Mouse (Mus musculus) midbrain, embryonic 16.5 days (tissue): Measurements from ENCODE around the gene Myd88. TPM values are rescaled to one million over a fixed set of nuclear protein-coding genes. Genes with fewer than 3 reads are reported as not detected.

ENCODE experiments used
- ATAC-seq: fragments of 200-750 bp; cut with Nextera tagmentation; 2 replicates; pipeline ENCODE4 v1.8.0; 2017; ENCODE audit warnings: moderate TSS enrichment
- H3K27ac ChIP-seq: fragments of 300-500 bp; sonication (generic); 2 replicates; pipeline ENCODE4 v1.5.1; 2014; ENCODE audit warnings: mild to moderate bottlenecking, low read length, mixed read lengths
- H3K27me3 ChIP-seq: fragments of 300-500 bp; sonication (generic); 2 replicates; pipeline ENCODE4 v1.6.1; 2014; ENCODE audit warnings: low read depth, low read length, mixed read lengths; ENCODE audit not compliant: control insufficient read depth, insufficient read depth
- H3K36me3 ChIP-seq: fragments of 300-500 bp; sonication (generic); 2 replicates; pipeline ENCODE4 v1.6.1; 2014; ENCODE audit warnings: mild to moderate bottlenecking, low read length, moderate library complexity, mixed read lengths; ENCODE audit not compliant: control insufficient read depth, insufficient read depth
- H3K4me1 ChIP-seq: fragments of 300-500 bp; sonication (generic); 2 replicates; pipeline ENCODE4 v1.6.1; 2014; ENCODE audit warnings: mild to moderate bottlenecking, low read length, mixed read lengths; ENCODE audit not compliant: control insufficient read depth, insufficient read depth
- H3K4me2 ChIP-seq: fragments of 300-500 bp; sonication (generic); 2 replicates; pipeline ENCODE4 v1.6.1; 2014; ENCODE audit warnings: mild to moderate bottlenecking, low read length, mixed read lengths
- H3K4me3 ChIP-seq: fragments of 300-500 bp; sonication (generic); 2 replicates; pipeline ENCODE4 v1.5.1; 2014; ENCODE audit warnings: low read depth, mild to moderate bottlenecking, low read length, moderate library complexity, mixed read lengths
- H3K9ac ChIP-seq: fragments of 300-500 bp; sonication (generic); 2 replicates; pipeline ENCODE4 v1.6.1; 2014; ENCODE audit warnings: low read depth, low read length, mixed read lengths
- H3K9me3 ChIP-seq: fragments of 300-500 bp; sonication (generic); replicated peaks from 2 replicates; pipeline ENCODE4 v1.6.1; 2014; ENCODE audit warnings: mild to moderate bottlenecking, low read length, mixed read lengths; ENCODE audit not compliant: control insufficient read depth, poor library complexity, severe bottlenecking
- WGBS: fragments of 180-500 bp; shearing (Covaris S2); extraction: QIAGEN DNeasy Blood & Tissue Kit; methylation state at CpG from one replicate; pipeline ENCODE4 v1.1.7; 2014; 5-methylcytosine and 5-hydroxymethylcytosine counted together
- polyA plus RNA-seq: library from polyadenylated mRNA; unstranded; fragments of >200 nt; fragmentation: Nextera tagmentation; extraction: Ambion mirVana; gene quantifications from 2 replicates; pipeline ENCODE4 v1.2.1, GENCODE M21; 2015

Gene Myd88
- polyA plus RNA-seq, 1 experiment from 2014 or later = 5.8 TPM

- H3K9ac ChIP-seq = peak overlapping the region; percentile 90
- ATAC-seq = peak; percentile 51
- H3K36me3 ChIP-seq = no peaks in the 10 kb centered on the region
- peak overlapping the region; percentile 94 for H3K27ac ChIP-seq
- no peaks in the 10 kb centered on the region for H3K9me3 ChIP-seq
- H3K4me1 ChIP-seq = peaks cover 16% of the 10 kb centered on the region
- peak overlapping the region; percentile 87 for H3K4me2 ChIP-seq
- under 1% methylated on average over 53 of the region's 59 CpGs for WGBS
- peak overlapping the region; percentile 89 for H3K4me3 ChIP-seq
- no peaks in the 10 kb centered on the region for H3K27me3 ChIP-seq
Measured at GRCm38 (mm10) chr9:119321392-119322229, 19.6 kb downstream of the Myd88 start.

GRCm38 (mm10) chr9:119320946-119321345 lies 20.3 kb downstream of the Myd88 start:
- H3K4me2 ChIP-seq = peak overlapping the region; percentile 87
- peaks cover 16% of the 10 kb centered on the region for H3K4me1 ChIP-seq
- no peak for ATAC-seq
- H3K36me3 ChIP-seq = no peaks in the 10 kb centered on the region
- H3K9ac ChIP-seq = peak overlapping the region; percentile 90
- no peaks in the 10 kb centered on the region for H3K9me3 ChIP-seq
- peak overlapping the region; percentile 89 for H3K4me3 ChIP-seq
- 8% methylated on average over 7 of the region's 7 CpGs for WGBS
- H3K27ac ChIP-seq = no peak overlapping the region
- H3K27me3 ChIP-seq = no peaks in the 10 kb centered on the region

- Histone ChIP-seq H3K9me3 (no peaks in the 10 kb centered on the region), H3K27me3 (no peaks in the 10 kb centered on the region), H3K9ac (peak overlapping the region; percentile 90; the same call in 1 of the 2 replicates), H3K4me1 (peaks cover 16% of the 10 kb centered on the region), H3K4me3 (peak overlapping the region; percentile 89; the same call in 1 of the 2 replicates), H3K4me2 (peak overlapping the region; percentile 87), H3K36me3 (no peaks in the 10 kb centered on the region), H3K27ac (no peak overlapping the region)
- no peak for ATAC-seq
- 89% methylated on average over 7 of the region's 7 CpGs for WGBS
Measured at GRCm38 (mm10) chr9:119320446-119320845, 20.8 kb downstream of the Myd88 start.

GRCm38 (mm10) chr9:119318891-119319290 lies 22.3 kb downstream of the Myd88 start:
- Histone ChIP-seq H3K9me3 (no peaks in the 10 kb centered on the region), H3K36me3 (no peaks in the 10 kb centered on the region), H3K27ac (no peak overlapping the region), H3K4me1 (peaks cover 16% of the 10 kb centered on the region), H3K9ac (no peak overlapping the region), H3K4me2 (no peak overlapping the region), H3K27me3 (no peaks in the 10 kb centered on the region), H3K4me3 (no peak overlapping the region)
- 100% methylated on average over 1 of the region's 1 CpGs for WGBS
- no peak for ATAC-seq

- H3K36me3 ChIP-seq = no peaks in the 10 kb centered on the region
- H3K4me1 ChIP-seq = no peaks in the 10 kb centered on the region
- 90% methylated on average over 10 of the region's 10 CpGs for WGBS
- no peak overlapping the region for H3K27ac ChIP-seq
- H3K9me3 ChIP-seq = no peaks in the 10 kb centered on the region
- H3K9ac ChIP-seq = no peak overlapping the region
- no peaks in the 10 kb centered on the region for H3K27me3 ChIP-seq
- H3K4me3 ChIP-seq = no peak overlapping the region
- no peak overlapping the region for H3K4me2 ChIP-seq
- no peak for ATAC-seq
Measured at GRCm38 (mm10) chr9:119313096-119313495, 28.1 kb downstream of the Myd88 start.

- Histone ChIP-seq H3K4me2 (no peak overlapping the region), H3K36me3 (no peaks in the 10 kb centered on the region), H3K9me3 (no peaks in the 10 kb centered on the region), H3K27me3 (no peaks in the 10 kb centered on the region), H3K4me3 (no peak overlapping the region), H3K9ac (no peak overlapping the region), H3K4me1 (no peaks in the 10 kb centered on the region), H3K27ac (no peak overlapping the region)
- 85% methylated on average over 1 of the region's 1 CpGs for WGBS
- no peak for ATAC-seq
Measured at GRCm38 (mm10) chr9:119309067-119309466, 32.1 kb downstream of the Myd88 start.

- no peak for ATAC-seq
- Histone ChIP-seq H3K27ac (no peak overlapping the region), H3K9me3 (no peaks in the 10 kb centered on the region), H3K4me2 (no peak overlapping the region), H3K9ac (no peak overlapping the region), H3K36me3 (peaks cover 11% of the 10 kb centered on the region), H3K4me3 (no peak overlapping the region), H3K27me3 (no peaks in the 10 kb centered on the region), H3K4me1 (no peaks in the 10 kb centered on the region)
- 93% methylated on average over 7 of the region's 7 CpGs for WGBS
Measured at GRCm38 (mm10) chr9:119305863-119306262, 35.3 kb downstream of the Myd88 start.

GRCm38 (mm10) chr9:119298563-119298962 lies 42.6 kb downstream of the Myd88 start:
- Histone ChIP-seq H3K27ac (no peak overlapping the region), H3K4me3 (no peak overlapping the region), H3K27me3 (no peaks in the 10 kb centered on the region), H3K4me1 (no peaks in the 10 kb centered on the region), H3K9ac (no peak overlapping the region), H3K36me3 (peaks cover 11% of the 10 kb centered on the region), H3K9me3 (no peaks in the 10 kb centered on the region), H3K4me2 (no peak overlapping the region)
- WGBS = 97% methylated on average over 3 of the region's 3 CpGs
- ATAC-seq = no peak

GRCm38 (mm10) chr9:119297696-119298095 lies 43.5 kb downstream of the Myd88 start:
- Histone ChIP-seq H3K27me3 (no peaks in the 10 kb centered on the region), H3K36me3 (peaks cover 11% of the 10 kb centered on the region), H3K9ac (no peak overlapping the region), H3K27ac (no peak overlapping the region), H3K4me3 (no peak overlapping the region), H3K4me2 (no peak overlapping the region), H3K9me3 (no peaks in the 10 kb centered on the region), H3K4me1 (no peaks in the 10 kb centered on the region)
- 89% methylated on average over 6 of the region's 6 CpGs for WGBS
- ATAC-seq = no peak
